Mouse (Mus musculus) heart, embryonic 13.5 days (tissue): ENCODE measurements around the gene Creld1. TPM values are rescaled to one million over a fixed set of nuclear protein-coding genes. Genes with fewer than 3 reads are reported as not detected.

Source experiments
- ATAC-seq: fragments of 200-750 bp; cut with Nextera tagmentation; 2 replicates; pipeline ENCODE4 v1.8.0; 2017; ENCODE audit warnings: moderate TSS enrichment; ENCODE audit not compliant: insufficient number of reproducible peaks, low FRiP score, low TSS enrichment; ENCODE audit errors: extremely low read depth
- H3K27ac ChIP-seq: fragments of 300-500 bp; sonication (generic); replicated peaks from 2 replicates; pipeline ENCODE4 v1.5.1; 2015; ENCODE audit warnings: moderate library complexity, mild to moderate bottlenecking, inconsistent platforms
- H3K27me3 ChIP-seq: fragments of 300-500 bp; sonication (generic); replicated peaks from 2 replicates; pipeline ENCODE4 v1.6.1; 2015; ENCODE audit warnings: mild to moderate bottlenecking, inconsistent platforms
- H3K36me3 ChIP-seq: fragments of 300-500 bp; sonication (generic); 2 replicates; pipeline ENCODE4 v1.6.1; 2015; ENCODE audit warnings: mild to moderate bottlenecking, inconsistent platforms
- H3K4me1 ChIP-seq: fragments of 300-500 bp; sonication (generic); 2 replicates; pipeline ENCODE4 v1.6.1; 2015; ENCODE audit warnings: inconsistent platforms
- H3K4me2 ChIP-seq: fragments of 300-500 bp; sonication (generic); 2 replicates; pipeline ENCODE4 v1.6.1; 2015; ENCODE audit warnings: inconsistent platforms, mild to moderate bottlenecking, moderate library complexity
- H3K4me3 ChIP-seq: fragments of 300-500 bp; sonication (generic); 2 replicates; pipeline ENCODE4 v1.5.1; 2015; ENCODE audit warnings: moderate library complexity, mild to moderate bottlenecking, inconsistent platforms
- H3K9ac ChIP-seq: fragments of 300-500 bp; sonication (generic); 2 replicates; pipeline ENCODE4 v1.6.1; 2015; ENCODE audit warnings: inconsistent platforms, mild to moderate bottlenecking, moderate library complexity
- H3K9me3 ChIP-seq: fragments of 300-500 bp; sonication (generic); 2 replicates; pipeline ENCODE4 v1.6.1; 2016; ENCODE audit warnings: inconsistent platforms
- WGBS: fragments of 180-500 bp; shearing (Covaris S2); methylation state at CpG from one replicate; pipeline ENCODE4 v1.1.7; 2015; ENCODE audit warnings: mixed read lengths; 5-methylcytosine and 5-hydroxymethylcytosine counted together
- polyA plus RNA-seq: library from polyadenylated mRNA; unstranded; fragments of >200 nt; fragmentation: Nextera tagmentation; extraction: Ambion mirVana; gene quantifications from 2 replicates; pipeline ENCODE4 v1.2.1, GENCODE M21; 2015

Creld1 gene
- 37.6 and 46.9 TPM in 2 replicates for polyA plus RNA-seq

- Histone ChIP-seq H3K4me1 (peaks cover 45% of the 10 kb centered on the region), H3K27ac (peak within 1 kb of the TSS; percentile 91), H3K4me3 (peak within 1 kb of the TSS; percentile 56), H3K27me3 (peaks cover 27% of the 10 kb centered on the region), H3K36me3 (peaks cover 15% of the 10 kb centered on the region), H3K9me3 (no peaks in the 10 kb centered on the region), H3K9ac (peak within 1 kb of the TSS; percentile 85), H3K4me2 (peak within 1 kb of the TSS; percentile 82)
- under 1% methylated on average over 26 of the region's 26 CpGs for WGBS
- ATAC-seq, result peak; percentile 94
Observed at GRCm38 (mm10) chr6:113483100-113483615, at the start of gene Creld1. Gene Creld1 (plus strand): TSS chr6:113483297.

- 0 out of 2 replicates have a peak, but pooled peaks cover 4% of the 10 kb centered on the region for H3K4me1 ChIP-seq
- no peak overlapping the region for H3K4me2 ChIP-seq
- no peaks in the 10 kb centered on the region for H3K36me3 ChIP-seq
- 62% methylated on average over 3 of the region's 3 CpGs for WGBS
- no peak for ATAC-seq
- H3K9ac ChIP-seq, result no peak overlapping the region
- H3K4me3 ChIP-seq, result no peak overlapping the region
- no peaks in the 10 kb centered on the region for H3K9me3 ChIP-seq
- peaks cover 6% of the 10 kb centered on the region; the same call in 1 of the 2 replicates for H3K27me3 ChIP-seq
- no peak overlapping the region for H3K27ac ChIP-seq
Observed at GRCm38 (mm10) chr6:113433661-113434060, 49.4 kb upstream of the Creld1 start.

- no peak for ATAC-seq
- Histone ChIP-seq H3K36me3 (no peaks in the 10 kb centered on the region), H3K9ac (no peak overlapping the region), H3K4me2 (no peak overlapping the region), H3K4me1 (0 out of 2 replicates have a peak, but pooled peaks cover 4% of the 10 kb centered on the region), H3K27ac (no peak overlapping the region), H3K27me3 (peaks cover 8% of the 10 kb centered on the region; the same call in 1 of the 2 replicates), H3K9me3 (no peaks in the 10 kb centered on the region), H3K4me3 (no peak overlapping the region)
- WGBS, result 67% methylated on average over 7 of the region's 7 CpGs
Observed at GRCm38 (mm10) chr6:113434691-113435090, 48.4 kb upstream of the Creld1 start.

GRCm38 (mm10) chr6:113435664-113436205 is 47.4 kb upstream of the Creld1 start, which contains the start of gene Cidec:
Gene Cidec (minus strand): TSS chr6:113435760.
- H3K4me3 ChIP-seq, result no peak within 1 kb of the TSS
- ATAC-seq, result no peak
- 0 out of 2 replicates have a peak, but pooled peaks cover 4% of the 10 kb centered on the region for H3K4me1 ChIP-seq
- 72% methylated on average over 9 of the region's 9 CpGs for WGBS
- H3K4me2 ChIP-seq, result no peak within 1 kb of the TSS
- no peak within 1 kb of the TSS for H3K9ac ChIP-seq
- peaks cover 10% of the 10 kb centered on the region; the same call in 1 of the 2 replicates for H3K27me3 ChIP-seq
- H3K36me3 ChIP-seq, result no peaks in the 10 kb centered on the region
- H3K9me3 ChIP-seq, result no peaks in the 10 kb centered on the region
- H3K27ac ChIP-seq, result no peak within 1 kb of the TSS

- Histone ChIP-seq H3K27me3 (peaks cover 10% of the 10 kb centered on the region; the same call in 1 of the 2 replicates), H3K9ac (no peak overlapping the region), H3K27ac (no peak overlapping the region), H3K4me2 (no peak overlapping the region), H3K4me3 (no peak overlapping the region), H3K4me1 (0 out of 2 replicates have a peak, but pooled peaks cover 2% of the 10 kb centered on the region), H3K9me3 (no peaks in the 10 kb centered on the region), H3K36me3 (no peaks in the 10 kb centered on the region)
- ATAC-seq, result no peak
- WGBS, result 63% methylated on average over 12 of the region's 12 CpGs
Observed at GRCm38 (mm10) chr6:113437135-113437534, 46.0 kb upstream of the Creld1 start.

GRCm38 (mm10) chr6:113438721-113439430 is 44.2 kb upstream of the Creld1 start:
- Histone ChIP-seq H3K9ac (no peak overlapping the region), H3K4me2 (no peak overlapping the region), H3K4me3 (no peak overlapping the region), H3K27ac (no peak overlapping the region), H3K27me3 (peaks cover 10% of the 10 kb centered on the region; the same call in 1 of the 2 replicates), H3K4me1 (peaks cover 9% of the 10 kb centered on the region), H3K9me3 (no peaks in the 10 kb centered on the region), H3K36me3 (no peaks in the 10 kb centered on the region)
- ATAC-seq, result no peak
- WGBS, result 53% methylated on average over 12 of the region's 12 CpGs

GRCm38 (mm10) chr6:113440686-113441085 is 42.4 kb upstream of the Creld1 start:
- peaks cover 8% of the 10 kb centered on the region; the same call in 1 of the 2 replicates for H3K27me3 ChIP-seq
- peaks cover 8% of the 10 kb centered on the region for H3K36me3 ChIP-seq
- no peak overlapping the region for H3K4me2 ChIP-seq
- WGBS, result 84% methylated on average over 3 of the region's 3 CpGs
- no peaks in the 10 kb centered on the region for H3K9me3 ChIP-seq
- no peak overlapping the region for H3K4me3 ChIP-seq
- H3K27ac ChIP-seq, result no peak overlapping the region
- H3K9ac ChIP-seq, result no peak overlapping the region
- peaks cover 9% of the 10 kb centered on the region for H3K4me1 ChIP-seq
- no peak for ATAC-seq

GRCm38 (mm10) chr6:113441147-113441680 is 41.9 kb upstream of the Creld1 start:
- Histone ChIP-seq H3K27ac (no peak overlapping the region), H3K9me3 (no peaks in the 10 kb centered on the region), H3K4me1 (peaks cover 9% of the 10 kb centered on the region), H3K36me3 (peaks cover 11% of the 10 kb centered on the region), H3K9ac (no peak overlapping the region), H3K4me2 (no peak overlapping the region), H3K4me3 (no peak overlapping the region), H3K27me3 (0 out of 2 replicates have a peak, but pooled peaks cover 8% of the 10 kb centered on the region)
- ATAC-seq, result no peak; the same call in 1 of the 2 replicates
- 58% methylated on average over 7 of the region's 7 CpGs for whole genome bisulfite sequencing

- peak overlapping the region; percentile 95 for H3K9ac ChIP-seq
- 36% methylated on average over 9 of the region's 9 CpGs for WGBS
- no peak for ATAC-seq
Observed at GRCm38 (mm10) chr6:113442087-113442441, 41.0 kb upstream of the Creld1 start.

GRCm38 (mm10) chr6:113442442-113443090 is 40.5 kb upstream of the Creld1 start, which contains the start of gene Jagn1:
Gene Jagn1 (plus strand): TSS chr6:113442569.
- H3K27ac ChIP-seq, result peak within 1 kb of the TSS; percentile 70
- peak; percentile 63; the same call in 1 of the 2 replicates for ATAC-seq
- H3K27me3 ChIP-seq, result 0 out of 2 replicates have a peak, but pooled peaks cover 4% of the 10 kb centered on the region
- H3K4me3 ChIP-seq, result peak within 1 kb of the TSS; percentile 97
- peak within 1 kb of the TSS; percentile 96 for H3K4me2 ChIP-seq
- H3K36me3 ChIP-seq, result peaks cover 24% of the 10 kb centered on the region
- H3K9ac ChIP-seq, result peak within 1 kb of the TSS; percentile 95
- WGBS, result under 1% methylated on average over 41 of the region's 45 CpGs
- H3K9me3 ChIP-seq, result no peaks in the 10 kb centered on the region
- H3K4me1 ChIP-seq, result peaks cover 9% of the 10 kb centered on the region

More at GRCm38 (mm10) chr6:113442087-113442441, 41.0 kb upstream of the Creld1 start:
- Histone ChIP-seq H3K4me1 (peaks cover 9% of the 10 kb centered on the region), H3K4me3 (peak overlapping the region; percentile 97), H3K4me2 (peak overlapping the region; percentile 96), H3K27me3 (0 out of 2 replicates have a peak, but pooled peaks cover 5% of the 10 kb centered on the region), H3K9me3 (no peaks in the 10 kb centered on the region), H3K36me3 (peaks cover 19% of the 10 kb centered on the region), H3K27ac (peak overlapping the region; percentile 70; the same call in 1 of the 2 replicates)
